Mouse (Mus musculus) MEL (cell line): Measurements from ENCODE around the gene Inpp4a. TPM values are rescaled to one million over a fixed set of nuclear protein-coding genes. Genes with fewer than 3 reads are reported as not detected.

Experiments used
- DNase-seq: peaks from one replicate; pipeline ENCODE4 v3.0.0; 2011; ENCODE audit warnings: low read depth, low spot score
- H3K27ac ChIP-seq: 2 replicates; pipeline ENCODE4 v1.5.1; 2012; ENCODE audit warnings: low read depth, mild to moderate bottlenecking, control low read depth, low read length, moderate library complexity; ENCODE audit not compliant: control insufficient read depth
- H3K27me3 ChIP-seq, 2 experiments: fragments of 150-350 bp in 1 of 2; sonication (generic) in 1 of 2; 2 replicates each; pipeline ENCODE4 v1.6.1; 2012; ENCODE audit warnings: low read length in 2 of 2, mild to moderate bottlenecking in 2 of 2, improper control_type of control experiment in 1 of 2, moderate library complexity in 1 of 2; ENCODE audit not compliant: insufficient read depth in 2 of 2, control insufficient read depth in 1 of 2
- H3K36me3 ChIP-seq, 2 experiments: 2 replicates each; pipeline ENCODE4 v1.6.1; 2012 to 2014; ENCODE audit warnings: low read length in 2 of 2, improper control_type of control experiment in 1 of 2, inconsistent platforms in 1 of 2, mild to moderate bottlenecking in 1 of 2; ENCODE audit not compliant: insufficient read depth in 2 of 2, control insufficient read depth in 1 of 2
- H3K4me1 ChIP-seq, 2 experiments: fragments of 150-350 bp in 1 of 2; sonication (generic) in 1 of 2; 2 replicates each; pipeline ENCODE4 v1.6.1; 2012; ENCODE audit warnings: low read length in 2 of 2, improper control_type of control experiment in 1 of 2, mild to moderate bottlenecking in 1 of 2; ENCODE audit not compliant: insufficient read depth in 2 of 2, control insufficient read depth in 1 of 2
- H3K4me3 ChIP-seq, 2 experiments: fragments of 150-350 bp in 1 of 2; sonication (generic) in 1 of 2; 2 replicates each; pipeline ENCODE4 v1.5.1; 2012; ENCODE audit warnings: low read depth in 2 of 2, low read length in 2 of 2, mild to moderate bottlenecking in 2 of 2, moderate library complexity in 2 of 2, control low read depth in 1 of 2, improper control_type of control experiment in 1 of 2; ENCODE audit not compliant: control insufficient read depth in 1 of 2, insufficient read depth in 1 of 2
- H3K79me2 ChIP-seq: 2 replicates; pipeline ENCODE4 v1.6.1; 2012; ENCODE audit warnings: mild to moderate bottlenecking, low read length, moderate library complexity; ENCODE audit not compliant: control insufficient read depth, poor library complexity, insufficient read depth
- H3K9ac ChIP-seq: 2 replicates; pipeline ENCODE4 v1.6.1; 2012; ENCODE audit warnings: low read depth, mild to moderate bottlenecking, control low read depth, low read length, moderate library complexity; ENCODE audit not compliant: control insufficient read depth, poor library complexity, severe bottlenecking
- H3K9me3 ChIP-seq: fragments of 150-350 bp; sonication (generic); replicated peaks from 2 replicates; pipeline ENCODE4 v1.6.1; 2012; ENCODE audit warnings: mild to moderate bottlenecking, low read length, improper control_type of control experiment, moderate library complexity; ENCODE audit not compliant: insufficient read depth
- BHLHE40 ChIP-seq: IDR thresholded peaks from 2 replicates; pipeline ENCODE4 v1.6.1; 2012; ENCODE audit warnings: low read depth, mild to moderate bottlenecking, inconsistent platforms, low read length, improper control_type of control experiment, borderline replicate concordance
- CHD1 ChIP-seq: IDR thresholded peaks from 2 replicates; pipeline ENCODE4 v1.6.1; 2012; ENCODE audit warnings: low read depth, mild to moderate bottlenecking, inconsistent platforms, low read length, improper control_type of control experiment
- CHD2 ChIP-seq: IDR thresholded peaks from 2 replicates; pipeline ENCODE4 v1.6.1; 2011; ENCODE audit warnings: low read length, improper control_type of control experiment
- E2F4 ChIP-seq: IDR thresholded peaks from 2 replicates; pipeline ENCODE4 v1.6.1; 2011; ENCODE audit warnings: low read depth, low read length, improper control_type of control experiment, borderline replicate concordance
- ELF1 ChIP-seq: IDR thresholded peaks from 2 replicates; pipeline ENCODE4 v1.6.1; 2014; ENCODE audit warnings: low read depth, mild to moderate bottlenecking, inconsistent platforms, low read length, improper control_type of control experiment, moderate library complexity
- EP300 ChIP-seq, 2 experiments: IDR thresholded peaks; 2 replicates each; pipeline ENCODE4 v1.6.1; 2011; ENCODE audit warnings: improper control_type of control experiment in 2 of 2, low read length in 2 of 2, low read depth in 1 of 2, mild to moderate bottlenecking in 1 of 2
- ETS1 ChIP-seq: IDR thresholded peaks from 2 replicates; pipeline ENCODE4 v1.6.1; 2012; ENCODE audit warnings: low read depth, mild to moderate bottlenecking, inconsistent platforms, low read length, improper control_type of control experiment, moderate library complexity
- GATA1 ChIP-seq: IDR thresholded peaks from 2 replicates; pipeline ENCODE4 v1.6.1; 2011; ENCODE audit warnings: low read depth, low read length, improper control_type of control experiment
- HCFC1 ChIP-seq: IDR thresholded peaks from 2 replicates; pipeline ENCODE4 v1.6.1; 2012; ENCODE audit warnings: low read depth, mild to moderate bottlenecking, inconsistent platforms, low read length, improper control_type of control experiment, moderate library complexity
- KAT2A ChIP-seq: conservative IDR thresholded peaks from 2 replicates; pipeline ENCODE4 v1.6.1; 2012; ENCODE audit warnings: low read depth, low read length, improper control_type of control experiment, inconsistent platforms
- MAFK ChIP-seq: IDR thresholded peaks from 2 replicates; pipeline ENCODE4 v1.6.1; 2011; ENCODE audit warnings: low read depth, mild to moderate bottlenecking, low read length, improper control_type of control experiment, borderline replicate concordance
- MXI1 ChIP-seq: IDR thresholded peaks from 2 replicates; pipeline ENCODE4 v1.6.1; 2011; ENCODE audit warnings: mild to moderate bottlenecking, low read depth, low read length, improper control_type of control experiment
- MYB ChIP-seq: IDR thresholded peaks from 2 replicates; pipeline ENCODE4 v1.6.1; 2011; ENCODE audit warnings: mild to moderate bottlenecking, low read depth, low read length, improper control_type of control experiment
- MYC ChIP-seq: IDR thresholded peaks from 2 replicates; pipeline ENCODE4 v1.6.1; 2011; ENCODE audit warnings: low read depth, mild to moderate bottlenecking, low read length, improper control_type of control experiment, moderate library complexity
- NRF1 ChIP-seq: IDR thresholded peaks from 2 replicates; pipeline ENCODE4 v1.6.1; 2014; ENCODE audit warnings: low read depth, mild to moderate bottlenecking, inconsistent platforms, low read length, improper control_type of control experiment, moderate library complexity; ENCODE audit not compliant: poor library complexity, insufficient read depth, severe bottlenecking
- POLR2A ChIP-seq, 2 experiments: IDR thresholded peaks; 2 replicates each; pipeline ENCODE4 v1.6.1; 2011 to 2012; ENCODE audit warnings: low read length in 2 of 2, mild to moderate bottlenecking in 2 of 2, control low read depth in 1 of 2, improper control_type of control experiment in 1 of 2, low read depth in 1 of 2, moderate library complexity in 1 of 2; ENCODE audit not compliant: control insufficient read depth in 1 of 2, insufficient read depth in 1 of 2, poor library complexity in 1 of 2
- POLR2AphosphoS2 ChIP-seq: IDR thresholded peaks from 2 replicates; pipeline ENCODE4 v1.6.1; 2011; ENCODE audit warnings: low read length, improper control_type of control experiment
- POLR2AphosphoS5 ChIP-seq: IDR thresholded peaks from 2 replicates; pipeline ENCODE4 v1.6.1; 2012; ENCODE audit warnings: low read depth, borderline replicate concordance, mild to moderate bottlenecking, inconsistent platforms, low read length, moderate library complexity, mixed read lengths
- SIN3A ChIP-seq: IDR thresholded peaks from 2 replicates; pipeline ENCODE4 v1.6.1; 2012; ENCODE audit warnings: low read length, improper control_type of control experiment, inconsistent platforms
- TBP ChIP-seq: IDR thresholded peaks from 2 replicates; pipeline ENCODE4 v1.8.0; 2011; ENCODE audit warnings: low read depth, low read length, improper control_type of control experiment
- UBTF ChIP-seq: IDR thresholded peaks from 2 replicates; pipeline ENCODE4 v1.6.1; 2012; ENCODE audit warnings: low read depth, mild to moderate bottlenecking, inconsistent platforms, low read length, improper control_type of control experiment, moderate library complexity, borderline replicate concordance; ENCODE audit not compliant: insufficient read depth
- USF1 ChIP-seq: IDR thresholded peaks from 2 replicates; pipeline ENCODE4 v1.6.1; 2014; ENCODE audit warnings: low read depth, mild to moderate bottlenecking, inconsistent platforms, low read length, improper control_type of control experiment, moderate library complexity
- USF2 ChIP-seq, 2 experiments: IDR thresholded peaks; 2 replicates each; pipeline ENCODE4 v1.6.1; 2011 to 2012; ENCODE audit warnings: improper control_type of control experiment in 2 of 2, low read length in 2 of 2, borderline replicate concordance in 1 of 2, inconsistent platforms in 1 of 2, low read depth in 1 of 2, mild to moderate bottlenecking in 1 of 2; ENCODE audit not compliant: insufficient read depth in 1 of 2
- ZKSCAN1 ChIP-seq: IDR thresholded peaks from 2 replicates; pipeline ENCODE4 v1.6.1; 2012; ENCODE audit warnings: low read depth, mild to moderate bottlenecking, inconsistent platforms, low read length, improper control_type of control experiment, moderate library complexity
- ZMIZ1 ChIP-seq: IDR thresholded peaks from 2 replicates; pipeline ENCODE4 v1.6.1; 2012; ENCODE audit warnings: low read depth, mild to moderate bottlenecking, inconsistent platforms, low read length, improper control_type of control experiment, moderate library complexity
- ZNF384 ChIP-seq: IDR thresholded peaks from 2 replicates; pipeline ENCODE4 v1.6.1; 2012; ENCODE audit warnings: low read depth, mild to moderate bottlenecking, inconsistent platforms, low read length, improper control_type of control experiment
- polyA plus RNA-seq, 2 experiments: library from polyadenylated mRNA; stranded (reverse) in 1 of 2; unstranded in 1 of 2; fragments of >175 nt in 1 of 2; fragments of >200 nt in 1 of 2; gene quantifications; 2 replicates each; pipeline versions ENCODE4 v1.2.1 to v1.2.4; 2012; ENCODE audit warnings: low replicate concordance in 2 of 2, low read depth in 1 of 2; ENCODE audit not compliant: insufficient read length in 2 of 2, insufficient read depth in 1 of 2, missing spikeins in 1 of 2
- total RNA-seq: library from RNA; depleted of rRNA; stranded (reverse); fragments of 300-350 nt; gene quantifications from 2 replicates; pipeline ENCODE4 v1.2.3, GENCODE M21; 2012

The Inpp4a gene
- total and polyA plus RNA-seq, 3 experiments, result 1.6 to 5.0 TPM; not detected in 1

- H3K79me2 ChIP-seq, result no peaks in the 10 kb centered on the region
- TF ChIP-seq UBTF (no peak), GATA1 (no peak), HCFC1 (no peak), USF1 (no peak), ZKSCAN1 (no peak), TBP (no peak), KAT2A (no peak), ZMIZ1 (no peak), POLR2AphosphoS5 (no peak), POLR2A (IDR thresholded peaks at IDR 0.05; ENCODE audit: control insufficient read depth in 1 of 2, insufficient read depth in 1 of 2, low read depth in 1 of 2, low read length in 2 of 2, poor library complexity in 1 of 2) (no peak), ETS1 (no peak), E2F4 (no peak), ZNF384 (no peak), EP300 (IDR thresholded peaks at IDR 0.05; ENCODE audit: low read depth in 1 of 2, low read length in 2 of 2) (no peak), CHD2 (no peak), SIN3A (no peak), NRF1 (no peak)
- TF ChIP-seq, all 39 proteins: peak for 0
- DNase-seq, result no peak
- Histone ChIP-seq H3K9me3 (no peaks in the 10 kb centered on the region), H3K27me3 (no peaks in the 10 kb centered on the region), H3K36me3 (peaks cover 0 to 13% of the 10 kb centered on the region in 2 experiments; a peak in 2 of 4 replicates), H3K9ac (no peak overlapping the region), H3K4me3 (no peak overlapping the region), H3K27ac (no peak overlapping the region), H3K4me1 (peaks cover 8 to 19% of the 10 kb centered on the region in 2 experiments)
These were observed 6.1 kb downstream of the Inpp4a start for GRCm38 (mm10) chr1:37305691-37306287.

GRCm38 (mm10) chr1:37307586-37307985, 7.9 kb downstream of the Inpp4a start:
- no peak for TF ChIP-seq TBP
- no peak for TF ChIP-seq SIN3A
- TF ChIP-seq NRF1, result no peak
- TF ChIP-seq MXI1, result no peak
- no peak for TF ChIP-seq MYC
- TF ChIP-seq UBTF, result no peak
- TF ChIP-seq MAFK, result no peak
- no peak for TF ChIP-seq USF2 (IDR thresholded peaks at IDR 0.05; ENCODE audit: borderline replicate concordance in 1 of 2, insufficient read depth in 1 of 2, low read depth in 1 of 2, low read length in 2 of 2)
- no peak for TF ChIP-seq MYB
- no peak for TF ChIP-seq CHD1
- TF ChIP-seq ELF1, result no peak
- no peak for TF ChIP-seq POLR2AphosphoS5
- no peak for TF ChIP-seq POLR2AphosphoS2
- TF ChIP-seq ETS1, result no peak
- TF ChIP-seq BHLHE40, result no peak
- no peak for TF ChIP-seq EP300 (IDR thresholded peaks at IDR 0.05; ENCODE audit: low read depth in 1 of 2, low read length in 2 of 2)
- Histone ChIP-seq H3K9ac (no peak overlapping the region), H3K4me3 (no peak overlapping the region), H3K79me2 (no peaks in the 10 kb centered on the region), H3K27ac (no peak overlapping the region), H3K4me1 (peaks cover 8 to 19% of the 10 kb centered on the region in 2 experiments), H3K9me3 (no peaks in the 10 kb centered on the region), H3K27me3 (no peaks in the 10 kb centered on the region), H3K36me3 (peaks cover 0 to 10% of the 10 kb centered on the region in 2 experiments; a peak in 2 of 4 replicates)
- DNase-seq, result peak; percentile 26
